Mouse (Mus musculus) adrenal gland, postnatal 36 days (tissue): Measurements from ENCODE around the gene Plcb2. TPM values are rescaled to one million over a fixed set of nuclear protein-coding genes. Genes with fewer than 3 reads are reported as not detected.

ENCODE experiments used
- DNase-seq, 2 experiments: peaks; one replicate each; pipeline ENCODE4 v3.0.0; 2021; ENCODE audit warnings: mixed read lengths in 1 of 2
- total RNA-seq, 2 experiments: library from RNA; stranded (reverse); gene quantifications; 2 replicates each; pipeline ENCODE4 v1.2.3; 2021

Plcb2 gene
- total RNA-seq, 2 experiments from 2014 or later: 1.4 to 1.7 TPM

DNA sequence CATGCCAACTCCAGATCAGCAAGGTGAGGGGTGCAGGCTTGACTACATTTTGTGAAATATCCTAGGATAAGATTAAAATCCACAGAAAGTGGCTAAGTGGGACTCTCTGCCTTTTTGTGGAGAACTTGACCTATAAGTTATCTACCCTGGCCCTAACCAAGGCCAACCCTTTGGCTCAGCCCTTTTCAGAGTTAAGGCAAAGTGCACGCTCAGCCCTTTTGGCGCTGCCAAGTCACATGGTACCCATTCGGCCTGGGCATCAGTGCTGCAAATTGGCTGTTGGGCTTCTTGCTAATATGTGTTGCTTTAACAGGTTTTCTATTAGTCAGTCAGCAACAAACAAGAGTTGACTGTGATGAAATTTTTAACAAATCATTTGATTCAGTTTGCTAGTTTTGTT is 40.4 kb downstream of the Plcb2 start:
- peak; percentile 80 to 84 for DNase-seq

DNA sequence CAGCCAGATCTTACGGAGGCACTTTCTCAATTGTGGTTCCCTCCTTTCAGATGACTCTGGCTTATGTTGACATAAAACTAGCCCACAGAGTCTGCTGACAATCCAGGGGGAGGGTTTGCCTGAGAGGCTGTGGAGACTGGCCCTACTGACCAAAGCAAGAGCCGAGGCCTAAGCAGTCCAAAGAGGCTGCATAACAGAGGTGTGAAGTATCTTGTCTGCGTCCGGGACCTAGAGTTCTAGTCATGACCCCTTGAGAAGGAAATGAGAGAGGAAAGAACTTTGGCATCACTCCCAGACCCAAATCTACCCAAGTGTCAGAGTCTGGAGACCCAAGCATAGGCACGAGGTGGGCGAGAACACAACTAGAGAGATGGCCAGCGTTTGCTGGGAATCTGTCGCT is 41.5 kb downstream of the Plcb2 start:
- DNase-seq: no peak

DNA sequence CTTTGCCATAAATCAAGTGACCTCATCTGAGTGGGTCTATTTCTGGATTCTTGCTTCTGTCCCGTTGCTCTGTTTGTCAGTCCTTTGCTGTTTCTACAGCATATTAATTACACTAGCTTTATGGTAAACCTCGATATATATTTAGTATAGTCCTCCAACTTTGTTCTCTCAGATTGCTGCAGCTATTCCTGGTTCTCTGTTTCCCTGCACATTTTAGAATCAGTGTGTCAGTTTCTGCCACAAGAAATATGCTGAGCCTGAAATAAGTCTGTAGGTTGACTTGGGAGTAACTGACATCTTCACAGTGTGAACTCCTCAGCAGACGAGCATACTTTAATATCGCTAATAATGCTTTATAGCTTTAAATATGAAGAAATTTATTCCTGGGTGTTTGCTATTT is 43.1 kb downstream of the Plcb2 start:
- DNase-seq: no peak

DNA sequence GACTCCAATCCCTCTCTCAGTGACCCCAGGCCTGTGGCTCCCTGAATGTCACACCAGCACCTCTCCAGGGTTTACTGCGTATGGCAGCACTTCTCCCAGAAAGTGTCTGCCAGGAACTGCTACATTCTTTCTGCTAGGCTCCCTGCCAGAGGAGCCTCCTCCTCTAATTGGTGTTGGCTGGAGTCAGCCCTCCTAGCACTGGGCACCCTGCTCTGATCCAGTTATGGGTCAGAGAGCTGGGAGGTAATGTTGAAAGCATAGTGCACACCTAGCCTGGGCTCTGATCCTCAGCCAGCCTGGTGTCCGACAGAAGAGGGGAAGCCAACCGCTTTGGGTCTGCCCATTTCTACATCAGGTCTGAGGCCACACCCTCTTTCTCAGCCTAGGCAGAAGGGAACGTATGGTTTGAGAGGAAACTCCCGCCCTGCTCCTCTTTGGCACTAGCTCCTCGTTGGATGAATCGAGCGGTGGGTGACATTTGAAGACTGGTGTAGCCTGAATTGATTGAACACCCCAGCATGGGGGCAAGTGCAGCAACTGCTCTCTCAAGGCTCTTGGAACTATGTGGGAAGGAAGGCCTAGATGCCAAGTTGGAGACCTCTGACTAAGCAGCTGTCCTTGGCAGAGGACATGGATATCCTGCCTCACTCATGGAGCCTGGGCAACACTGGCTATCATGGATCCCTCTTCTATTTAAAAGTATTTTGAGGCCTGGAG is 45.5 kb downstream of the Plcb2 start:
- DNase-seq: peak; percentile 73 to 75

DNA sequence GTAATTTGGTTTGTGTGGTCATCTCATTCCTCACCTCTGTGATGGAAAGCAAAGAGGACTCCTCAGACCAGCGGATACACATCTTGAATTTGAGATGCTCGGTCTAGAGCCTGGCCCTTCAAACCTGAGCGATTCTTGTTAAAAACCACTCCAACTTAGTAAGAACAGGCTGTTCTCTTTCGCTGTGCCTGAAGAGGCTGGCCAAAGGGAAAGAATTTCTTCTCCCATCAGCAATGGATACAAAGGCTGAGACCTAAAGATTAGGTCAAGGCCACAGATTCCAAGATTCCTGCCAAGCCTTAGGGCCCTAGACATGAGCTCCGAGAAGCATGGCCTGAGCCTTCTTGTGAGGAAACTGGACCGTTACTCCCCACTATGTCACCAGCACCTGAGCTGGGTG is 47.3 kb downstream of the Plcb2 start:
- DNase-seq: no peak

DNA sequence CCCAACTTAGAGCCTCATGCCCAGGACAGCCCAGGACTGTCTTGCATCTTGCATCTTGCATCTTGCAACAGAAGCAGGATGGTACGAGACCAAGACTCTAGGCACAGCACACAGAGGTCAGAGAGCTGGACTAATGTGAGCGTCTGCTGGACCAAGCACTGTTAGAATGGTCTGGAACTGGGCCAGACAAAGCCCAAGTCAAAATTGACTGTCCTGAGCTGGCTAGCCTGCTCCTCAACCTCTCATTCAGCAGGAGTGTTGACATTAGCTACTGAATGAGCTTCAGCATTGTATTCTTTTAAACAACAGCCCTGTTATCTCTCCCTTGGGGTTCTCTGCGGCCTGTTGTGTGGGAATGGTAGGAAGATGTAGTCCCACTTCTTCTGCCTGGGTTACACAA is 48.7 kb downstream of the Plcb2 start:
- no peak for DNase-seq

DNA sequence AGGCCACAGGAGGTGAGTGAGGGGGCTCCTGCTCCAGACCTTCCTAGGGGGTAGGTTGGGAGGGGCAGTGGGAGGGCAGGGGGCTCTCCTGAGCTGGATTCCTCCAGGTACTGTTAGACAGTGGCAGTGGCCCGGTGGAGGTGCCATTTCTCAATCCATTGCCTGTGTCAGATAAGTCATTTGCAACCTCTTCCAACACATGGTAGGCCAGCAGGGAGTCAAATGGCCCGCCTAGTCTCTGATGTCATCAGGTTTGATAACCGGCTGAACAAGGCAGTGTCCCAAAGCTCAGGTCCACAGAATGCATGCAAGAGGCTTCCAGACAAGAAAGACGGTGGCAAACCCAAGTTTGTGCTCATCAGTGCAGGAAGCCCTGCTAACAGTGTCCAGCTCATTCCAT is 50.4 kb downstream of the Plcb2 start:
- peak in 1 of 2 experiments; percentile 38 for DNase-seq

DNA sequence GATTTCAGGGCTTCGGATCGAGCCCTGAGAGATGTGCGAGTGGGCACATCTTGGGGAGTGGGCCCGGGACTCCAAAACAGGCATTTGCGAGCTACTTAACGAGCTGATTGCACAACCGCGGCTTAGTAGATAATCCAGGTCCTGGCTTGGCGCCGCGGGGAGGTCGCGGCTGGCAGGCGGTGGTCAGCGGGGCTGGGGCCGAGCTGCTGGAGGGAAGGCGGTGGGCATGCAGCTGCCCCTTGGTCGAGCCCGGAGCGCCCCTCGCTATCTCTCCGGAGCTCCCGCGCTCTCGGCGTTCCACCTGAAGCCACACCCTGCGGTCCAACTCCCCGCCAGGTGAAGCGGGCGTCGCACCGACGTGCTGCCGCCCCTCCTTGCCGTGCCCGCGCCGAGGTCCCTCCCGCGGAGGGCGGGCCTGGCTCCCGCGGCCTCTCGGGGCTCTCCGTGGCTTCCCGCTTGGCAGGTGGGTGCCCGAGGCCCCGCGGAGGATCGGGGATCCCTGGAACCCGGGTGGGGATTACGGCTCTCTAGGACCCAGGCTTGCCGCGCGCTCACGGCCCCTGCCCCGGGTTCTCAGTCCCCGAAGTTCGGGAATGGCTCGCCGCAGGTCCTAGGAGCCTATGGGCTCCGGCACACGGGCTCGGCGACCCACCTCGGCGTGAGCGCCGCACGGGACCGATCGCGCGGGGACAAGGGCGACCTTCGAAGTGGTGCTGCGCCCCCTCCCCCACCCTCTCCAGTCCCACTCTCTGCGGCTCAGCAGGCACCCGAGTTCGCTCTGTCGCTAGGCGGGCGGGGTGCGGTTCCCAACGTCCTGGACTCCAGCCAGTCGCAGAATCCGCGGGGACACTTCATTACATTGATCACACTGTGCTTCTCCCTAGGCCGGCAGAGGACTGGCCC is 51.1 kb downstream of the Plcb2 start:
- peak; percentile 69 to 81 for DNase-seq

DNA sequence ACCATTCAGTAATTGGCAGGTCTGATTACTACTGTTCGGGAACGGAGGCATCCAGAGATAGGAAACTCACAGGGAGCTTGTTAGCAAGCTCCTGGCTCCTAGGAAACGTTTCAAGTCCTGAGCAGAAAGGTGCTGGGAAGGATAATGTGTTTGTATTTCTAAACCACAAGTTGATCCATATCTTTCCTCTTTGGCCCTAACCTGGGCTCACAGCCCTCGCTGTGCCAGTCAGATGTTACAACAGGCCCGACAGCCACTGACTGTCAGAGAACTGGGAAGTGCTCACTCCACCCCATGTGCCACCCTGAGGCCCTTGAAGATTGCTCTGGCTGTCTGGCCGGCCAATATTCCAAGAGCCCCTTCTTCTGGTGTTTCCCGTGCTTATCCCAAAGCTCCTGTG is 53.7 kb downstream of the Plcb2 start:
- DNase-seq: no peak

DNA sequence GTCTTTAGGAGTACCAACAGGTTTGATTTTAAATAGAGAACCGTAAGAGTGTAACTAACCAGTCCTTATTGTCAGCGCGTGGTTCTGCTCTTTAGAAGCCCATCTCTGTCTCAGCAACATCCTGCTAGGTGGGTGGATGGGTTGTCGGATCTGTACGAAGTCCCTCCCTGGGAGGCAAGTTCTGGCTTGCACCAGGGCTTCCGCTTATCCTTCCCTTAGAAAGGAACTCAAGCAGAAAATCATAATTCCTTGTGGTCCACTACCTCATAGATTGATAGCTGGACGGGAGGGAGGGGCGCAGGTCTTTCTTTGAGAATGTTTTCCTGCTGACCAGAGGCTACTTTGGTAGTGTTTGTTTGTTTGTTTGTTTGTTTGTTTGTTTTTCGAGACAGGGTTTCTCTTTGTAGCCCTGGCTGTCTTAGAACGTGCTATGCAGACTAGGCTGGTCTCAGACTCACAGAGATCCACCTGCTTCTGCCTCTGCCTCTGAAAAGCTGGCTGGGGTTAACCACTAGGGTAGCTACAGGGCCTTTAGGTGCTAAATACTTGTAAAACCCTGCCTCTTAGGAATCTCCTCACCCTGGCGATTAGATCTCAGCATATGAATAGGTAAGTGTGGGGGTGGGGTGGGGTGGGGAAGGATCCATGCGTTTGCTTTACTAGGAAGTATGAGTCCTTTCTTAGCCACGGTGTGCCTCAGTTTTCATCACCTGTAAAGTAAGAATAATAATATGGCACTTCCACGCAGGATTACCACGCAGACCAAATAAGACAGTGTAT is 54.4 kb downstream of the Plcb2 start:
- no peak for DNase-seq

DNA sequence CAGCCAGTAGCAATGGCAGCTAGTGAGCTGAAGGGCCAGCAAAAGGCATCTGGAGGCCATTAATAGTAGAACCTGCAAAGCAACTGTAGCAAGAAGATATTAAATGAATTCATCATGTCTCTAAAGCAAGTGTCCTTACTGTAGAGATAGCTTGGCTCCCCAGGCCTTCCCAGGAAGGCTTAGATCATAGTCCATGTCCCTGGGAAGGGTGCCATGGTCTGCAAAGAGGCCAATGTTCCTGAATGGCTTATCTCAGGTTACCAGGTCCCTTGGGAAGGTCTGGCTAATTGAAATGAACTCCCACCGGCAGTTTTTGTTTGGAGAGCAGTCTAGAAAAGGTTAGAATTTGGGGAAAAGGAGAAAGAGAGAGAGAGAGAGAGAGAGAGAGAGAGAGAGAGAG is 56.5 kb downstream of the Plcb2 start:
- DNase-seq: peak; percentile 73 to 74

DNA sequence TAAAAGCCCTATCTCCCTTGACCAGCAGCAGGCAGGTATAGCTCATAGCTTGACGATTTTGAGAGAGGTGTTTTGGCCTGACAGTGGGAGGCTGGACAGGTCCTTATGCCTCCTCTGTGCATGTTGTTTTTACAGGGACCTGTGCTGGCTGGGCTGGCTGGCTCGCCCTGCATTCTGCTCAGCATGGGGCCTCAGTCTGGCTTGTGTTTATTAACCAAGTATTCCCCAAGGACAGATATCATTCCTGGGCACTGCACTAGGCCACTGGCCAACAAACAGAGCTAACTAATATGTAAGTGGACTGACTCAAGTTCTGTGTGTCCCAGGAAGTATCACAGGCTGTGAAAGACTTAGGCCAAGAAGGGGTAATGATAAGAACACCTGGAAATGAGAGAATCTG is 58.5 kb downstream of the Plcb2 start:
- peak; percentile 70 to 74 for DNase-seq

DNA sequence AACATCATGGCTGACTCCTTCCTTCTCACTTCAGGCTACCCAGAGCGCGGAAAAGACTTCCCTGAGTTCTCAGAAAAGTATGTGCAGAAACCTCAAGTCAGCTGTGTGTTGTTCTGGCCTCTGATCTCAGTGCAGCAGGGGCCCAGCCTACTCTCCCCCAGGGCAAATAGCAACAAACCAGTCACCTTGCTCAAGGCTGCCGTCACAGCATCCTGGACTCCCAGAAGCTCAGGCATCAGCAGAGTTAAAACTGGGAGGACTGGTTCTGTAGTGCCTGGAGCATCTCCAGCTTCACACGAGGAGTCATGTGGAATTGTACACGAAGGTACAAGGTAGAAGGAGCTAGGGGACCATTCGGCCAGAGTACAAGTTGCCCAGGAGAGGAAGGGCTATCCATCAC is 59.0 kb downstream of the Plcb2 start:
- no peak for DNase-seq

DNA sequence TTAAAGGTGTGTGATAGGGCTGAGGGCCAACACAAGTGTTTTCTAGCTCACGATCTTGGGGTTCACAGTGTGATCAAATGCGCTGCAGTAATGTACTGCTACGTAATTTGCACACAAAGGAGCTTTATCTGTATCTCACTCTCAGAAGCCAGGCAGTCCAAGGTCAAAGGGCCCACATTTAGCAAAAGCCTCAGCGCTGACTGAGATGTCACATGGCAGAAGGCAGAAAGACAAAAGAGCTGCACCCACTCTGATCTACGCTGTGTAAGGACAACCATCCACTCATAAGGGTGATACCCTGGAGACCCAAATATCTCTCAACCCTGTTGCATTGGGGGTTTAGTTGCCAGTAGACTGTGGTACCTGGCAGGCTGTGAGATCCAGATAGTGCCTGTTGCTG is 61.1 kb downstream of the Plcb2 start:
- DNase-seq: peak; percentile 48 to 65

DNA sequence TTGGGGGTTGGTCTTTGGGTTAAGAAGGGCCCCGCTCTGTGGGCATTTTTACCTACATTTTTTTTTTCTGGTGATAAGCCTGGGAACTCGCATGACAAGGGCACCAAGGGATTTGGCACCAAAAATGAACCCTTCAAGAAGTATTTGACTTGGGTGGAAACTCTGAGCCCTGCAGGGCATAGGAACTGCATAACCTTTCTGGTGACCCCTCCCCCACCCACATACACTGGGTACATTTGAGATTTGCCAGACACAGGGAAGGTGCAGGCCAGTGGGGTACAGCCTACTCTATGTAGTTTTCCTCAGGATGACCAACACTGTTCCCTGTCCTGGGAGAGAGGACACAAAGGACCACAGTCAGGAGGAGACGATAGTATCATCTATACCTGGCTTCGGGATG is 62.6 kb downstream of the Plcb2 start:
- DNase-seq: peak in 1 of 2 experiments; percentile 28

DNA sequence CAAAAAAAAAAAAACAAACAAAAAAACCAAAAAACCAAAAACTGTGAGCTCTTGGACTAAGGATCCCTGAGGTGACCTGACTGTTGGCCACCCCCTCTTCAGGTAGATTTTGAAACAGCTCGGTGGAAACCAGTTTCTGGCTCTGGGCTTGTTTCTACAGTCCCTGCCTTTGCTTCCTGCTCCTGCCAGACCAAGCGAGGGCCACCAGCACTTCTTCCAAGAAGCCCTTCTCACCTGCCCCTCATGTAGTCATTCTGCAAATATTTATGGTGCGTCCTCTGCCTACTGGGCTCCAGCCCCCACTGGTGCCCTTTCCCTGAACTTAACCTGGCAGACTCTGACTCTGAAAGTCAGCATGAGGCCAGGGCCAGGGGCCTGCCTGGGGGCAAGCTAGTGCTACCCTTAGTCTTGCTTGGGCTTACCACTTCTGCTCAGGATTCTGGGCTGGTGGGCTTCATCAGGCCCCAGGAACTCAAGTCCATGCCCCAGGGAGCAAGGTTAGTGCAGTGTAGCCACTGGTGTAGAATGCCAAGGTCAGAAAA is 63.2 kb downstream of the Plcb2 start:
- peak in 1 of 2 experiments; percentile 33 for DNase-seq

DNA sequence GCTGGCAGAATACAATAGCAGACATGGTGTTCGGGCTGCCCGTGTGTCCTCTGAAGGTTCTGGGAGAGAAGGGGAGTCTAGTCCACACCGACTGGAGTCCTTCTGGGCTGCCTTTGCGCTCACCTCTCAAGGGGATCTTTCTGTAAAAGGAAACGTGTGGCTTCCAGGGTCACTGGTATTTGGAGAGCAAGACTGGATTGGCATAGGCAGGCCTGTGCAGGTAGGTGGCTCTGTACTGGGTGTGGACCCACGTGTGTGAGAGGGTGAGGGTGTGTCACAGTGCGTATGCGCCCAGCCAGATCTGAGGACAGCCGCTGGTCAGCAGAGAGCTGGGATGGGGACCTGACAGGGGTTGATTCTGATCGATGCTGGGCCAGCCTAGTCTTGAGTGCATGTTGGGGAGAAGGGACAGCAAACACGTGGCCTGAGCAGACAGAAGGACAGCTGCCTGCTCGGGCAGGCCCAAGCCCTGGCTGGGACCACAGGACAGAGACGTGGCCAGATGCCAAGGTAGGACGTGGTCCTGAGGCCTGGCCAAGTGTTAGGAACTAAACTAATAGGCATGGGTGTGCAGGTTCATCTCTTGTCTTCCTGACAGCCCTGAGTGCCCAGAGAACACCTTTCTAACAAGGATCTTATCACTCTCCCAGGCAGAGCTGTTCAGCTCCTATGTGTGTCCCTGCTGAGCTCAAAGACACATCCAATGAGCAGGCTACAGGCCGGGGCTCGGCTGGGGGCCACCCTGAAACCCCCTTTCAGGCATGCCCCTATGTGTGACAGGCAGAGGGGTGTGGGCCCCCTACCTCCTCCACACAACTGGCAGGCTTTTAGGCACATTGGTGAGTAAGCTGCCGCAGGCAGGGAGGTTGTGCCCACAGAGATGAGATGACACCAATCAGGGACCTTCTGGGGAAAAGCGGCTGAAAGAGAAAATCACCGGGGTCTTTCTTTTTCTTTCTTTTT is 64.2 kb downstream of the Plcb2 start:
- DNase-seq: peak; percentile 55 to 70

DNA sequence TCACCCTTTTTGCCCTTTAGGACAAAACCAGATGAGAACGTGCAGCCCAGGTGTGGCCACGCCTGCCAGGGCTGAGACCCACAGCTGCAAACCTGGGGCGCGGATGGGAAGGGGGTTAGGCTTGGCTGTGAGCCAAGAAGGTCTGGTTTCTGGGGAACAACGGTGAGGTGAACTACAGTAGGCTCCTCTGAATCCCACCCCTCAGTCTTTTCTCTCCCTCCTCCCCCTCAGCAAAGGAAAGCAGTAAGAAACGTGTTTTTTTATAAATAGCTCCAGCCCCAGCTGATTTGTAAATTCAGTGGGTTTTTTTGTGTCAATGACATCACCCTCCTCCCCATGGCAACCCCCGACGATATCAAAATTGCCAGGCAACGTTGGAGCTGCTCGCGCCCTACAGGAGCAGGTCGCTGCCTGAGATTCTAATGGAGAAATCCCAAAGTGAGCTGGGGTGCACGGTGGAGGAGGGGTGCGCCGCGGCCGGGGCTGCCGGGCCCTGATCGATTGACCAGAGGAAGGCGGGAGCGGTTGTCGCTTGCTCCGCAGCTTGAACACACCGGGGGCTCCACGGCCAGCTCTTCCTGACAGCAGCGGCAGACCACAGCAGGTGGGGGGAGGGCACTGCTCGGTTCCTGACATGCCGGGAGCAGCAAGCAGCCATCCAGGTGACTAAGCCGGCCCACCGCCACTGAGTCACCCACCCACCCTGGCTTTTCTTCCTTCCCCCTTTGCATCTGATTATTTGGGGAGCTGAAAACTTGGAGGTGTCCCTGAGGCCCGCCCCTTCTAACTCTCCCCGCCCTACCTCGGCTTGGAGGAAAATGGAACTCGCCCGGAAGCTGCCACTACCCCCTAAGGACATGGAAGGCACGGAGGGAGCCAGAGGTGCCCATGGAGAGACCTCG is 65.1 kb downstream of the Plcb2 start, which contains the start of gene Pak6:
TSS of gene Pak6 (plus strand) at position 402 of the 902 bp plus-strand sequence.
- peak; percentile 59 to 63 for DNase-seq

DNA sequence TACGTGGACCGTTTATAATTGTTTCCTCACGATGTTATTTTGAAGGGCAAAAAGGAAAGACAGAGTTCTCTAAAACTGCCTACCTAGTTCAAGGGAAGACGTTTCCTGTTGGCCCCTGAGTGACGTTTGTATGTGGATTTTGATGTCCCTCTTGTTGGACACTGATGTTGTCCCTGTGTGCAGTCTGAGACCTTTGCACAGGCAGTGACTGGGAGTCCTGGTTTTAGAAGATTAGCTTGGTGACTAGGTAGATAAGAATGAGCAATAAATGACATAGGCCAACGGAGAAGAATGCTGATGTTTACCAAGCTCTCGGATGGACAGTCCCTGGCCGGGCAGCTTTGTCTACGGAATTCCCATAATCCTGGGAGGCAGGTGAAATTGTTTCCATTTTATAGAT is 66.3 kb downstream of the Plcb2 start:
- DNase-seq: no peak

DNA sequence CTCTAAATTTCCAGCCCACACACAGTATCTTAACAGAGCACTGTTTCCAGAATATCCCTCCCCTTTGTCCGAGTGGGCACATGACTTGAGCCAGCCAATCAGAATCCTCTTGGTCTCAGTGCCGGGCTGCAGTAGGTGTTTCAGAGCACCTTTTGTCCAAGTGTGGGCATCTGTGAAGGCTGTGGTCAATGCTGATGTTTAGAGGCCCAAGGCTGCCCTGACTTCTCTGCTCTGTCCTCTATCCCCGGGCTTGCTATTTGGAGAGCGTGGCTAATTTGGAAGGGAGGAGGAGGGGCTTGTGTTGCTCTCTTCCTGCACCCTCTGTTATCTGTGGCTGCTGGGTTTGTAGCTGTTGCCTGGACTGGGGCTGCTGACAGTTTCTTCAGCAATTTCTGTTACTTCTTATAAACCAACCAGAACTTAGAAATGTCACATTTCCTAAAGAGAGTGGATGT is 68.2 kb downstream of the Plcb2 start:
- DNase-seq: peak; percentile 67 to 73
